Mouse (Mus musculus) C2C12 (cell line): ENCODE measurements at regions not wholly inside any gene's neighbourhood (a gene's known extent, or its start where the extent isn't known, plus 50 kb on each side); places are given as distances from the start of the nearest gene placed in this dataset.
"Not testable (repeated sequence)": the region's sequence is repeated elsewhere in the genome, so short reads cannot be mapped to it uniquely, and the experiment has no call there.

Source experiments
- CTCF ChIP-seq: IDR thresholded peaks from one replicate; pipeline ENCODE4 v1.5.1; 2011; ENCODE audit not compliant: control insufficient read depth, insufficient read depth, insufficient read length
- MAX ChIP-seq: IDR thresholded peaks from one replicate; pipeline ENCODE4 v1.6.1; 2011; ENCODE audit warnings: mild to moderate bottlenecking, control low read depth
- MYOD1 ChIP-seq: IDR thresholded peaks from one replicate; pipeline ENCODE4 v1.6.1; 2011; ENCODE audit warnings: low read depth; ENCODE audit not compliant: control insufficient read depth, insufficient read length
- USF1 ChIP-seq: IDR thresholded peaks from one replicate; pipeline ENCODE4 v1.6.1; 2011; ENCODE audit warnings: low read depth, mild to moderate bottlenecking, control low read depth, moderate library complexity

GRCm38 (mm10) chr12:74816181-74816580 is 361.0 kb downstream of the Kcnh5 start:
- TF ChIP-seq MYOD1, CTCF, USF1, MAX: not testable (repeated sequence)
